Mouse (Mus musculus) spleen, adult 12 weeks (tissue): ENCODE data around the gene Tmem252.

Experiments used
- DNase-seq: peaks from one replicate; pipeline ENCODE4 v3.0.0; 2022; ENCODE audit warnings: low spot score

The Tmem252 gene

DNA sequence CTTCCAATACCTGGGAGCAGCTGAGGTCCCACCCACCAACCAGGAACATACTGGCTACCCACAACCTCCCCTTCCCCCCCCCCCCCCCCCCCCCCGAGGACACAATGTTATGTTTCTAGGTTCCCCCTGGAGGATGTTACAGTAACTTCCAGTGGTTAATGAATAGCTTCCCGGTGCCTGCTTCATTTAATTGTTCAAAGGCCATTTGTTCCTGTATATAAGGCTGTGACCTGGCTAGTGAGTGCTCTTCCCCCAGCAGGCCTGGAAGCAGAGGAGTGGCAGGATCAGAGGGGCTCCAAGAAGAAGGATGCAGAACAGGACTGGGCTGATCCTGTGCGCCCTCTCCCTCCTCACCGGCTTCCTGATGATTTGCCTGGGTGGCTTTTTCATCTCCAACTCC is at the start of gene Tmem252:
Tmem252 (plus strand) TSS at position 247 of the 400 bp plus-strand sequence.
- DNase-seq: no peak

- no peak for DNase-seq
These were observed 45.8 kb upstream of the Tmem252 start for GRCm38 (mm10) chr19:24628049-24628448.

- no peak for DNase-seq
These were observed 40.8 kb upstream of the Tmem252 start for GRCm38 (mm10) chr19:24633008-24633407.

DNA sequence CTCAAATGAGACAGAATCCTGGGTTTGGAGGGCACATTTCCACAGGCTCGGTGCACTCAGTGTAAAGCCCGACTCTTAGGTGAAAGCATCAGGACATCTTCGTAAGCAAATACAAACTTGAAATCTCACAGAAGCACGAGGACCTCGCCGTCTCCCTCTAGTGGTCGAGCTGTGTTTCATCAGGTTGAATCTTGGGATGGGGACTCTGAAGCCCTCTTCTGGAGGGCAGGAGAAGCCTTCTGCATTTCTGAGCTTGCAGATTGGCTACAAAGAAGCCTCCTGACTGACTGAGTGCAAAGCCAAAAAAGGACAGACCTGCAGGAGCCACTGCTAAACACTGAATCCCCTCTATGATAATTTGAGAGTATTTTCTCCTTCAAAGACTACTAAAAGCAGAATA is 39.2 kb upstream of the Tmem252 start:
- peak; percentile 30 for DNase-seq

DNA sequence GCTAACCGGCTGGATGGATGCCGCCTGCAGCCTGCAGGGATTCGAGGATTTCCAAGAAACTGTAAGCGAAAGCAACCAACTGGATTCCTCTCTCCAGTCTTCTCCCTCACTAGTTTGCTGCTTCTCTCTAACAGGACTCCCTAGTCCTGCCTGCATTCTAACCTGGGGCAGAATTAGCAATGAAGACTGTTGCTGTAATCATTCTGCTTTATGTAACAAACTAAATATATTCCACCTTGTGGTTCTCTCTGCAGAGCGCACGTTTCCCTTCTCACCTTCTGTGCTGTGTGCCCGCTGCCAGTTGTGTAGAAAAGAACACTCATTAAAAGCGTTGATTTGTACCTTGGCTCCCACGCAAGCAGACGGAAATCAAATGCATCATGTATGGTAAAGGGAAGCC is 37.2 kb upstream of the Tmem252 start:
- no peak for DNase-seq

DNA sequence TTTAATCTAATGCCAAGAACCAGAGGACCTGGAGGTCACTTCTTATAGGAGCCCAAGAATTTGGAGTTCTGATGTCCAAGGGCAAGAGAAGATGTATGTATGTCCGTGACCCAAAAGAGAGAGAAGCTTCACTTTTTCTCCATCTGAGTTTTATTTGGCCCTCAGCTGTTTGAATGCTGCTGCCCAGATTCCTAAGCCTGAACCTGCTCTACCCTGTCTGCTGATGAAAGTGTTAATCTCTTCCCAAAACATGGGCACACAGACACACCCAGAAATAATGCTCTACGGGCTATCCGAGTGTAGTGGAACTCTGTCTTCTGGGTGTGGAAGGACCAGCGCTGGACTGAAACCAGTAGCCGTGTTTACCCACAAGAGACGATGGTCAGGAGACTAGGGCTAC is 35.8 kb upstream of the Tmem252 start:
- no peak for DNase-seq

- no peak for DNase-seq
These were observed 32.8 kb upstream of the Tmem252 start for GRCm38 (mm10) chr19:24640982-24641381.

GRCm38 (mm10) chr19:24644971-24645370 is 28.8 kb upstream of the Tmem252 start:
- DNase-seq: no peak

DNA sequence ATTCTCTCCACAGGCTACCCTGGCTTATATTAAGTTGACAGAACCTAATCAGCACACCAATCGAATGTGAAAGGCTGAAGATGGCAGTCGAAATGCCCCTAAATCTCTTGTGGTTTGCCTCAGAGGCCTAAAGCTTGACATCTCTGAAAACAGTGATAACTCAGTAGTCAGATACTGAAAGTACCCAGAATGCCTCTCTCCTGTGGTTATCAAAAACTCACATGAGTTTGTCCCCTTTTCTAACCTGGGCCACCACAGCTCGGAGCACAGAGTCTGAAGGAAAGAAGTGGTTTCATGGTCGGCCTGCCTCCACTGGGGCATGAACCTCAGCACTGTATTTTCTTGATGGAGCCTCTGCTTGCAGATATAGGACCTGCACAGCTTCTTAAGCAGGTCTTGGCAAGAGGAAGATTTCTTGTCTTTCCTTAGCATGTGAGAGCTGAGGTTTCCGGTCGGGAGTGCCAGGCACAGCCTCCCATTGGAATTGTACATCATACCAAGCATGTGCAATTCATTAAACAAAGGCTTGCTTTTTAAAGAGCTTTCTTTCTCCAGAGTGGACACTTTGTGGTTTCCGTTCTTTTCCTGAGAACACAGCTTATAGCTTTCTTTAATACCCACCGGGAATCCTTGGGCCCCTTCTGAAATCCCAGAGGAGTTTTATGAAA is 27.5 kb upstream of the Tmem252 start:
- DNase-seq: peak; percentile 31

- DNase-seq: no peak
These were observed 25.8 kb upstream of the Tmem252 start for GRCm38 (mm10) chr19:24648016-24648415.

- no peak for DNase-seq
These were observed 23.4 kb upstream of the Tmem252 start for GRCm38 (mm10) chr19:24650428-24650827.

GRCm38 (mm10) chr19:24651595-24651994 is 22.2 kb upstream of the Tmem252 start:
- no peak for DNase-seq

- no peak for DNase-seq
These were observed 21.3 kb upstream of the Tmem252 start for GRCm38 (mm10) chr19:24652342-24653019.

DNA sequence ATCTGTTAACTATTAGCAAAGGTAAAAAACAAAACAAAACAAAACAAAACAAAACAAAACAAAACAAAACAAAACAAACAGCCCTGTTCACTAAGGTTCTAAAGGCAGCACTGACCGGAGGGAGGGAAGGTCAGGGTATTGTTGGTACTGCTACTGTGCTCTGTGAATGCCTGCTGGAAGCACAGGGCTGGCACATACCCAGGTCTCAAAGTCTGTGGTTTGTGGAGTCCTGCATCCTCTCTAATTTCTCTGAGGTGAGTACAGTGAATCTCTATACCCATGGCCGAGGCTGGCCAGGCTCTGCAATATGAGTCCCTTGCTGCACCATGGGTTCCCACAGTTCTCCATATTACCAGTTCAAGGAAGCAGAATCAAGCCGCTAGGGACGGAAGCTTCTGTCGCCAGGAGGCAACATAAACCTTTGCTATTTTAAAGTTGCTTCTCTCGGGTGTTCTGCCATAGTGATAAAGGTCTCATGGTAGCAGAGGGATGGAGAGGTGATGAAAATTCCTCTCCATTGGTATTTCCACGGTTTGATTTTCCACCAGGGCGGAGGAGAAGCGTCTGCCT is 20.5 kb upstream of the Tmem252 start:
- DNase-seq: no peak

- DNase-seq: no peak
These were observed 16.8 kb upstream of the Tmem252 start for GRCm38 (mm10) chr19:24656981-24657380.

DNA sequence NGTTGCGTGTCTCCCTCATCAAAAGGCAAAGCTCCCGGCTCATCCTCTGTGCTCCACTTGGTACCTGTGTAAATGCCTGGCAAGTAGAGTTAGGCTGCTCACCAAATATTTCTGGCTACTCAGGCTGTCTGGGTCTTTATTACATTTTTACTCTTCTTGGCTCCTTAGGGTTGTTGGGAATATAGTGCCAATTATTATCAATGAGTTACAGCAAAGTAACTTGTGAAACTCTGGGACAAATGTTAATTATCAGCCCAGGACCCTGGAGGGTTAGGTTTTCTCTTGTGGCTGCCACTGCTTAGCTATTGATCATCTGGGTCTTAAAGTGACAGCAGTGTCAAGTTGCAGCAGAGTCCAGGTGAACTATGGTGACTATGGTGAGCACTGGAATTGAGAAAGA is 11.5 kb upstream of the Tmem252 start:
- no peak for DNase-seq

DNA sequence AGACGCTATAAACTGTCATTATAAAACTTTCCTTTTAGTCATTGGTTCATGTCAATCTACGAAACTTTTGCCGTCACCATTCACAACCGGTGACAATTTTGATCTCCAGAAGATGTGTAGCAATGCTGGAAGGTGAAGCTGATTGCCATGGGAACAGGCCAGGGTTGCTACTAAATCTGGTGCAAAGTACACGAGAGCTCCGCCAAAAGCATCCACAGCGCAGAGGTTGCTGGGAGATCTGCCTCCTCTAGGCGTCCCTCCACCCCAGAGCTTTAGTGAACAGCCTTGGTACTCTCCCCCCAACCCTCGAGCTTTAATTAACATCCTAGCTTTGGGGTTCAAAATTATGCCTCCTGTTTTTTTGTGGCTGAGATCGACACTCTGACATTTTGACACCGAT is 8.0 kb upstream of the Tmem252 start:
- DNase-seq: no peak

DNA sequence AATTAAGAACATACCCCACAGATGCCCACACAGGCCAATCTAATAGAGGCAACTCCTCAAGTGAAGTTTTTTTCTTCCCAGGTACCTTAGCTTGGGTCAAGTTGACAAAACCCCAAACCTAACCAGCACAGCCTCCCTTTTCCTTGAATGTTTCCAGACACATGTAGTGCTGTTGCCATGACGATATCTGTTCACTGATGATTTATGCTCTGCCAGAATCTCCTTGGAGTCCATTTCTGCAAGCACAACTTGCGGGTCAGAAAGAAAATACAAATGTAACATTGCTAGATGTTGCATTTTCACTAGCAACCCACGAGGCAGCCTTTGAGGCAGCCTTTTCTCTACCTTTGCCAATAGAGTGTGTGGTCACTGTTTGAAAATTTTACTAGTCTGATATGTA is 6.3 kb upstream of the Tmem252 start:
- DNase-seq: no peak

- no peak for DNase-seq
These were observed 2.2 kb upstream of the Tmem252 start for GRCm38 (mm10) chr19:24671571-24671970.

GRCm38 (mm10) chr19:24672366-24672960 is 1.3 kb upstream of the Tmem252 start:
- no peak for DNase-seq

- DNase-seq: no peak
These were observed 477 bp upstream of the Tmem252 start for GRCm38 (mm10) chr19:24673331-24673730.

DNA sequence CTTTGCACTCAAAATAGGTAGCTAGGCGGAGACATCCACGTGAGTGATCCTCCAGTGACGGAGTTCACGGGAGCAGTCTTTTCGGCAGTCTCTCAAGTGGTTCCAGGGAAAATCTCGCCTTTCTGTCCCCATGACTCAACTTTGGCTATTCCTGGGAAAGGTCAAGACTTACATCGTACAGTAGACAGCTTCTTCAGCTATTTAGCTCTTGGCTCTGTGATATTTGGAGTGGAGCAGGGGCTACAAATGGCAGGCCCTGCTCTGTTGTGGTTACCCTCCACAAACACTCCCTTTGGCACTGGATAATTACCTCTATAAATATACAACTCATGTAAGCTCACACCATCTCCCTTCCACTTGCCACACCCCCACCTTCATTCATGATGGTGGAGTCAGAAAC is 2.6 kb downstream of the Tmem252 start:
- no peak for DNase-seq
